Mouse (Mus musculus): ENCODE data around the gene Defb20. TPM values are rescaled to one million over a fixed set of nuclear protein-coding genes. Genes with fewer than 3 reads are reported as not detected.

Gene Defb20
- polyA plus RNA-seq, 1 experiment from 2014 or later, result not detected

GRCm38 (mm10) chr2:152439833-152440232, 37.0 kb upstream of the Defb20 start:
- H3K27ac ChIP-seq (ENCODE audit: low read depth, low read length), result no peak overlapping the region
- no peak overlapping the region for H3K4me2 ChIP-seq (replicated peaks; ENCODE audit: low read depth)
- no peaks in the 10 kb centered on the region for H3K36me3 ChIP-seq (ENCODE audit: control insufficient read depth, insufficient read depth)
- 65% methylated on average over 2 of the region's 2 CpGs for WGBS
- TF ChIP-seq CTCF (IDR thresholded peaks at IDR 0.05; ENCODE audit: low read depth), result no peak
- ATAC-seq, result no peak
- H3K27me3 ChIP-seq (replicated peaks; ENCODE audit: control insufficient read depth, insufficient read depth, low read length), result no peaks in the 10 kb centered on the region
- H3K4me3 ChIP-seq (ENCODE audit: low read depth, low read length), result no peak overlapping the region
- no peak overlapping the region for H3K9ac ChIP-seq (ENCODE audit: low read depth, low read length)
- no peaks in the 10 kb centered on the region for H3K9me3 ChIP-seq (ENCODE audit: control insufficient read depth)
- no peaks in the 10 kb centered on the region for H3K4me1 ChIP-seq (replicated peaks; ENCODE audit: control insufficient read depth, insufficient read depth, low read length)

- no peak for ATAC-seq
- H3K4me1 ChIP-seq (replicated peaks; ENCODE audit: control insufficient read depth, insufficient read depth, low read length), result no peaks in the 10 kb centered on the region
- no peaks in the 10 kb centered on the region for H3K36me3 ChIP-seq (ENCODE audit: control insufficient read depth, insufficient read depth)
- no peak overlapping the region for H3K27ac ChIP-seq (ENCODE audit: low read depth, low read length)
- H3K9me3 ChIP-seq (ENCODE audit: control insufficient read depth), result no peaks in the 10 kb centered on the region
- H3K27me3 ChIP-seq (replicated peaks; ENCODE audit: control insufficient read depth, insufficient read depth, low read length), result 0 out of 2 replicates have a peak, but pooled peaks cover 3% of the 10 kb centered on the region
- no peak overlapping the region for H3K4me3 ChIP-seq (ENCODE audit: low read depth, low read length)
- no peak for TF ChIP-seq CTCF (IDR thresholded peaks at IDR 0.05; ENCODE audit: low read depth)
- no peak overlapping the region for H3K9ac ChIP-seq (ENCODE audit: low read depth, low read length)
- H3K4me2 ChIP-seq (replicated peaks; ENCODE audit: low read depth), result no peak overlapping the region
- WGBS, result 86% methylated on average over 4 of the region's 4 CpGs
Observed at GRCm38 (mm10) chr2:152442322-152442721, 34.5 kb upstream of the Defb20 start.

- no peaks in the 10 kb centered on the region for H3K9me3 ChIP-seq (ENCODE audit: control insufficient read depth)
- H3K36me3 ChIP-seq (ENCODE audit: control insufficient read depth, insufficient read depth), result no peaks in the 10 kb centered on the region
- H3K27ac ChIP-seq (ENCODE audit: low read depth, low read length), result no peak overlapping the region
- 0 out of 2 replicates have a peak, but pooled peaks cover 3% of the 10 kb centered on the region for H3K27me3 ChIP-seq (replicated peaks; ENCODE audit: control insufficient read depth, insufficient read depth, low read length)
- ATAC-seq, result no peak
- no peak for TF ChIP-seq CTCF (IDR thresholded peaks at IDR 0.05; ENCODE audit: low read depth)
- no peak overlapping the region for H3K9ac ChIP-seq (ENCODE audit: low read depth, low read length)
- H3K4me3 ChIP-seq (ENCODE audit: low read depth, low read length), result no peak overlapping the region
- 77% methylated on average over 8 of the region's 8 CpGs for WGBS
- no peaks in the 10 kb centered on the region for H3K4me1 ChIP-seq (replicated peaks; ENCODE audit: control insufficient read depth, insufficient read depth, low read length)
- no peak overlapping the region for H3K4me2 ChIP-seq (replicated peaks; ENCODE audit: low read depth)
Observed at GRCm38 (mm10) chr2:152443281-152443680, 33.6 kb upstream of the Defb20 start.

- no peaks in the 10 kb centered on the region for H3K9me3 ChIP-seq (ENCODE audit: control insufficient read depth)
- no peak overlapping the region for H3K9ac ChIP-seq (ENCODE audit: low read depth, low read length)
- TF ChIP-seq CTCF (IDR thresholded peaks at IDR 0.05; ENCODE audit: low read depth), result no peak
- H3K4me1 ChIP-seq (replicated peaks; ENCODE audit: control insufficient read depth, insufficient read depth, low read length), result no peaks in the 10 kb centered on the region
- H3K4me3 ChIP-seq (ENCODE audit: low read depth, low read length), result no peak overlapping the region
- 56% methylated on average over 2 of the region's 2 CpGs for WGBS
- no peak overlapping the region for H3K4me2 ChIP-seq (replicated peaks; ENCODE audit: low read depth)
- no peak for ATAC-seq
- H3K27ac ChIP-seq (ENCODE audit: low read depth, low read length), result no peak overlapping the region
- no peaks in the 10 kb centered on the region for H3K36me3 ChIP-seq (ENCODE audit: control insufficient read depth, insufficient read depth)
- 0 out of 2 replicates have a peak, but pooled peaks cover 3% of the 10 kb centered on the region for H3K27me3 ChIP-seq (replicated peaks; ENCODE audit: control insufficient read depth, insufficient read depth, low read length)
Observed at GRCm38 (mm10) chr2:152446642-152447041, 30.2 kb upstream of the Defb20 start.

DNA sequence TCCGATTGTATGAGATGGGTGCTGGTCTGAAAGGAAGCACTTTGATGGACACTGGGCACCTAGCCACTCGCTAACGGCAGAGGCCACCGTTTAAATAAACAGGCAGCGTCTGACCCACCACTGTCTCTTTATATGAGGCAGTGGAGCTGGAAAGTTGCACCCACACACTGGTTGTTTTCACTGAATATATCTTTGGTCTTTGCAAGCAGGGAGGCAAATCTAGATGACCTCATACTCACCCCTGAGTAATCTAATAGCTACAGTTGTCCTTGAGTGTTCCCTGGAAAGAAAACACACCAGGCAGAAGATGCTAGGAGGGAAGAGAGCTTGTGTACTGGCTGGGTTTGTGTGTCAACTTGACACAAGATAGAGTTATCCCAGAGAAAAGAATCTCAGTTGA, 29.4 kb upstream of the Defb20 start:
- TF ChIP-seq CTCF (IDR thresholded peaks at IDR 0.05; ENCODE audit: low read depth), result no peak
- Histone ChIP-seq H3K27me3 (replicated peaks; ENCODE audit: control insufficient read depth, insufficient read depth, low read length) (0 out of 2 replicates have a peak, but pooled peaks cover 3% of the 10 kb centered on the region), H3K9me3 (ENCODE audit: control insufficient read depth) (no peaks in the 10 kb centered on the region), H3K4me2 (replicated peaks; ENCODE audit: low read depth) (no peak overlapping the region), H3K9ac (ENCODE audit: low read depth, low read length) (no peak overlapping the region), H3K4me1 (replicated peaks; ENCODE audit: control insufficient read depth, insufficient read depth, low read length) (no peaks in the 10 kb centered on the region), H3K27ac (ENCODE audit: low read depth, low read length) (no peak overlapping the region), H3K36me3 (ENCODE audit: control insufficient read depth, insufficient read depth) (no peaks in the 10 kb centered on the region), H3K4me3 (ENCODE audit: low read depth, low read length) (no peak overlapping the region)
- no peak for ATAC-seq
- 23% methylated on average over 5 of the region's 5 CpGs for WGBS

DNA sequence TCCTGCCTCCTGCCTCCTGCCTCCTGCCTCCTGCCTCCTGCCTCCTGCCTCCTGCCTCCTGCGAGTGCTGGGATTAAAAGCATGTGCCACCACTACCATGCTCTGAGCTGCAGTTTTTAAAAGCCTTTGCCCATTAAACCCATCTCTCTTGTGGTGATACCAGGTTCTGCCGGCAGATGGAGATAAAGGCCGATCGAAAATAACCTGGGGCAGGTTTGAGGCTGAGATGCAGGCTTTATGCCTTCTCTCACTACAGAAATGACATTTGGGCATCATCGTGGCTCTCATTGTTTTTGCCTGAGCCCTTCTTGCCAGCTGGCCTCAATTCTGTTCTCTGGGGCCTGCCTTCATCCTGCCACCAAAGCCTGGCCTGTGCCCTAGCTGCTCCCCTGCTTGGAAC, 26.6 kb upstream of the Defb20 start:
- Histone ChIP-seq H3K9me3 (ENCODE audit: control insufficient read depth) (no peaks in the 10 kb centered on the region), H3K4me2 (replicated peaks; ENCODE audit: low read depth) (no peak overlapping the region), H3K4me3 (ENCODE audit: low read depth, low read length) (no peak overlapping the region), H3K27ac (ENCODE audit: low read depth, low read length) (no peak overlapping the region), H3K4me1 (replicated peaks; ENCODE audit: control insufficient read depth, insufficient read depth, low read length) (no peaks in the 10 kb centered on the region), H3K9ac (ENCODE audit: low read depth, low read length) (no peak overlapping the region), H3K36me3 (ENCODE audit: control insufficient read depth, insufficient read depth) (no peaks in the 10 kb centered on the region), H3K27me3 (replicated peaks; ENCODE audit: control insufficient read depth, insufficient read depth, low read length) (0 out of 2 replicates have a peak, but pooled peaks cover 3% of the 10 kb centered on the region)
- WGBS, result 7% methylated on average over 5 of the region's 5 CpGs
- TF ChIP-seq CTCF (IDR thresholded peaks at IDR 0.05; ENCODE audit: low read depth), result peak; percentile 74
- no peak for ATAC-seq
